Mouse (Mus musculus): ENCODE measurements around the gene Lpin2.

Lpin2 gene

GRCm38 (mm10) chr17:71182211-71182721 is at the start of gene Lpin2:
Gene Lpin2, plus strand, starts transcription at chr17:71182560.
- in situ Hi-C loops (cut with MboI; ENCODE audit: unreplicated experiment in 2 of 2): loop anchor here (10.0 to 25.0 kb wide), 3 partner anchors 197 to 1770 kb away; partner anchors contain the start of gene Tgif1 (in 1 of the 2)

DNA sequence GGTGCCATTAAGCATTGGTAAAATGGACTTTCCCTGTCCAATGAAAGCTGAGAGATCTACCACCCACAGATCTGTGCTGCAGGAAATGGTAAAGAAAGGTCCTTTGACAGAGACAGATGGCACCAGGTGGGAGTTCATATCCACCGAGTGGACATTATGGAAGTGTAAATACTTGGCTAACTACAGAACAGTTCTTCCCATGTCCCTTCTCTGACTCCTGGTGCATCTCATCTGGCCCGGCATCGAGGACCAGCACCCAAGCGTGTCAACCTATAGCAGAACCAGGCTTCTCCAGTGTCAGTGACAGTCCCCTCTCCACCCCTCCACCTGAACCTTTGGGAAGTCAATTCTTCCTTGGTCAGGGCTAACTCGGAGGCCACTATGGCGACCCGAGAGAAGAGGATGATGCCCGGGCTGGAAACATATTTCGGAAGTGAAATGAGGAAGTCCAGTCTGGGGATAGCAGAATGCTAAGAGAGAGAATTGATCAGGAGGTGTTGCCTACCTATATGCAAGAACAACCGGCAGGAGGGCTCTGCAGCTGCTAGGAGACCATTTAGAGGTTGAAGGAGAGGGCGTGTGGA is 49.4 kb upstream of the Lpin2 start:
- in situ Hi-C loops (cut with MboI; ENCODE audit: unreplicated experiment in 2 of 2): no loop called here

- in situ Hi-C loops (cut with MboI; ENCODE audit: unreplicated experiment in 2 of 2): no loop called here
Measured at GRCm38 (mm10) chr17:71134441-71134955, 47.9 kb upstream of the Lpin2 start.

- in situ Hi-C loops (cut with MboI; ENCODE audit: unreplicated experiment in 2 of 2): no loop called here
Measured at GRCm38 (mm10) chr17:71135108-71135507, 47.3 kb upstream of the Lpin2 start.

DNA sequence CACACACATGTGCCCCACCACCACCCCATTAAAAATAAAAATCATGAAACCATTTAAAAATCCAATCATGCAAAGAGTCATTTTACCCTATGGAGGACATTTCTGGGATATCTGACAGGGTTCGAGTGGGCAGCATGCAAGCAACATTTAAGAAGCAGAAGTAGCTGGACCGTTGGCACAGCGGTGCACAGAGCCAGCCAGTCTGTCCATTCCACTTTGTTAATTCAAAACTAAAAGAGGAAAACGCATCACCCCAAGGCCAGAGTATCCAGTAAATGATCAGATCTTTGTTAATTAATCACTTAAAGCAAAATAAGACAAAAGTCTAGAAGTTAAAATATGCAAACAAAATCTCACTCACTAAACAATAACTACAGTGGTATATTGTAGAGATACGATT is 46.5 kb upstream of the Lpin2 start:
- in situ Hi-C loops (cut with MboI; ENCODE audit: unreplicated experiment in 2 of 2): no loop called here

DNA sequence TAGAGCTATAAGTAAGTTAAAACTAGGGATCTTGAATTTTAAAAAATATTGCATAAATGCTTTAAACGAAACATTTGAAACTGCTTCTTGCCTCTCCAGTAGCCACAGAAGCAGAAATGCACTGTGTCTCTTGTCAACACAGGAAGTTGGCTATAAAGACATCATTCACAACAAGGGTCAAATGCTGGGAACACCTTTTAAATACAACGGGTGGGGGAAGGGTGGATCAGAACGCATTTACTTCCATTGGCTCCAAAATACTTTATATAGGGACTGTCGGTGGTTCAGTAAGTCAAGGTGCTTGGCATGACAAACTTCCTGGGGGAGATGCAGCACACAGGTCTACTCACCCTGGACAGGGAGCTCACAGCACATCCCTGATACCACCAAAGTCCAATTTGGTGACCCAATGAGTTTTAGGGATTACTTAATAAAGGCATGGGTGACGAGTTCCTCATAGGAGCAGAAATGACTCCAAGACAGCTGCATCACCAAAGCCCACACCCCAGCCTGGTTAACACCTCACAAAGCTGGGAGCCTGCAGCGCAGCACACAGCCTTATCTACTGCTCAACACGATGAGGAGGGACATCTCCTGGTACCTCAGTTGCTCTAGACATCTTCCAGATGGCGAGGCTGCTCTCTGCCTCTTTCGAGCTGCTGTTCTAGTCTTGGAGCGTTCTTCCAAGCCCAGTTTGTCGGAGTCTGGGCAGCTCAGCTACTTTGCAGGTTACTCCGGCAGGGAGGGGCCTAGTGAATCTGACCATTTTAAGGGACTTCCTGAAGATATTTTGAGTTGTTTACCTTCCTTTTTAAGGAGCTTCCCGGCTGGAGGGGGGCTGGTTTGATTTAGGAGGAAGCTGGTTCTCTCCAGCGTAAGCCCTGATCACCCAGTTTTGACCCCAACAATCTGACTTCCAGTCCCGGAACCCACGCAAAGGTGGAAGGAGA is 45.7 kb upstream of the Lpin2 start:
- in situ Hi-C loops (cut with MboI; ENCODE audit: unreplicated experiment in 2 of 2): no loop called here

DNA sequence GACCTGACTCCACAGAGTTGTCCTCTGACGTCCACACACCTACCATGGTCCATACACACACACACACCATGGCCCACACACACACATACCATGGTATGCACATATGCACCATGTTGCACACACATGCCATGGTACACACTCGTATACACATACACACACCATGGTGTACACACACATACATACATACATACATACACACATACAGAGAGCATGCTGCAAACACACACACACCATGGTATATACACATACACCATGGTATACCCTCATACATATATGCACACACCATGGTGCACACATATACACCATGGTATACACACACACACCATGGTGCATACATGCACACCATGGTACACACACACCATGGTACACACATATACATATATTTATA is 45.0 kb upstream of the Lpin2 start:
- in situ Hi-C loops (cut with MboI; ENCODE audit: unreplicated experiment in 2 of 2): no loop called here

DNA sequence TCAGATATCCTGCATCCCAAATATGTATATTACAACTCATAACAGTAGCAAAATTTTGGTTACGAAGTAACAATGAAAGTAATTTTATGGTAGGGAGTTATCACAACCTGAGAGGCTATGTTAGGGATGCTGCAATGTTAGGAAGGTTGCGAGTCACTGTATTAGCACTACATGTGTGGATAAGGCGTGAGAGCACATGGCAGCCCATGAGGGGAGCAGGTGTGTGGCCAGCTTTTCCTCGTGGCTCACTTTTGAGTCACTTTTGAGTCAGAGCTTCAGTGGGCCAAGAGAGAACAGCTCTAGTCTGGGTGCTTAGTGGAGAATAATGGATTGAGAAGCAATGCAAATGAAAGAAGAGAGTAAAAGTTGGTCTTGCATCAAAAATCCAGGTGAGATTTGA is 40.3 kb upstream of the Lpin2 start:
- in situ Hi-C loops (cut with MboI; ENCODE audit: unreplicated experiment in 2 of 2): no loop called here

DNA sequence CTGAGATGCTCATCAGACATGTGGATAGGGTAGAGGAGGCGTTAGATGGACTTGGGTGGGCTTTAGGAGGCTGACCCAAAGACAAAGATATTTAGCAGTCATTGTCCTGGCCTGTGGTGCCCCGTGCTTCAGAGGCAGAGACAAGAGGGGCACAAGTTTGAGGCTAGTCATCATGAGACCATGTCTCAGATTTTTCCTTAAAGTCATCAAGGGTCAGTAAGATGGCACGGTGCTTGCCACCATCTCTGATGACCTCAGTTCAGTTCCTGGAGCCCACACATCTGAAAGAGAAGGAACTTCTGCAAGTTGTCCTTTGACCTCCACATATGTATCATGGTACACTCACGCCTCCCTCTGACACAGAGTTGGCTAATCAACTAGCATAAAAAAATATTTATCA is 39.2 kb upstream of the Lpin2 start:
- in situ Hi-C loops (cut with MboI; ENCODE audit: unreplicated experiment in 2 of 2): no loop called here

GRCm38 (mm10) chr17:71144322-71145116 is 37.8 kb upstream of the Lpin2 start:
- in situ Hi-C loops (cut with MboI; ENCODE audit: unreplicated experiment in 2 of 2): no loop called here

- in situ Hi-C loops (cut with MboI; ENCODE audit: unreplicated experiment in 2 of 2): no loop called here
Measured at GRCm38 (mm10) chr17:71145248-71145961, 37.0 kb upstream of the Lpin2 start.

DNA sequence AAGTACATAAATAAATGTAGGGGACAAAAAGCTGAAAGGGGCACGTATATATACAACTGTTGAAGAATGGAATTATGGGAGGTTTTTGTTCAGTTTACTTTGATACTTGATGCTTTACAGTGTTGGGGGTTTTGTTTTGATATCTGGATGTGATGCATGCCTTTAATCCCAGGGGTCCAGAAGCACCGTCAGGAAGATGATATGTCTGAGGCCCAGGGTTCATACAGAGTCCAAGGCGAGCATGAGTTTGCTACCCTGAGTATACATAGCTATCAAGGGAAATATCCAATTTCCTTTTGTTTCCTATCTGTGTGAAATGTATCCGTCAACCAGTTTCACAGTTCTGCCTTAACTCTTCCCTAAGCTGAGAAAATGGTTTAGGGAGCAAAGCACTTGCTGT is 29.0 kb upstream of the Lpin2 start:
- in situ Hi-C loops (cut with MboI; ENCODE audit: unreplicated experiment in 2 of 2): no loop called here

- in situ Hi-C loops (cut with MboI; ENCODE audit: unreplicated experiment in 2 of 2): no loop called here
Measured at GRCm38 (mm10) chr17:71155271-71155670, 27.1 kb upstream of the Lpin2 start.

GRCm38 (mm10) chr17:71159152-71159567 is 23.2 kb upstream of the Lpin2 start:
- in situ Hi-C loops (cut with MboI; ENCODE audit: unreplicated experiment in 2 of 2): no loop called here

DNA sequence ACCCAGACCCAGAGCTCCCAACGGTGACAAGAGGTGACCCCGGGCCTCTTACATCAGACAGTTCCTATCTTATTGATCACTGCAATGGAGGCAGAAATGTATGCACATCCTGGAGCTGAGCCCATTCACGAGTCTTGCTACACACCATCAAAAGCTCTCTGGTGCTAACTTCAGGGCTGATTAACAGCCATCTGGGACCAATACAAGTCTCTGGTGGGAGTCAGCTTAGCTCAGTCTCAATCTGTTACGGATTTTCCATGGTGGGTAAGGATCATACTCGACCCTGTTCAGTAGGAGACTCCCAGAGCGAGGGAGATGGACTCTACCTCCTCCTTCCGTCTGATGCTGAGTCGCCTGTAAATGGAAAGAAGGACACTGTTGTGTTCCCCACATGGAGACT is 22.6 kb upstream of the Lpin2 start:
- in situ Hi-C loops (cut with MboI; ENCODE audit: unreplicated experiment in 2 of 2): no loop called here

DNA sequence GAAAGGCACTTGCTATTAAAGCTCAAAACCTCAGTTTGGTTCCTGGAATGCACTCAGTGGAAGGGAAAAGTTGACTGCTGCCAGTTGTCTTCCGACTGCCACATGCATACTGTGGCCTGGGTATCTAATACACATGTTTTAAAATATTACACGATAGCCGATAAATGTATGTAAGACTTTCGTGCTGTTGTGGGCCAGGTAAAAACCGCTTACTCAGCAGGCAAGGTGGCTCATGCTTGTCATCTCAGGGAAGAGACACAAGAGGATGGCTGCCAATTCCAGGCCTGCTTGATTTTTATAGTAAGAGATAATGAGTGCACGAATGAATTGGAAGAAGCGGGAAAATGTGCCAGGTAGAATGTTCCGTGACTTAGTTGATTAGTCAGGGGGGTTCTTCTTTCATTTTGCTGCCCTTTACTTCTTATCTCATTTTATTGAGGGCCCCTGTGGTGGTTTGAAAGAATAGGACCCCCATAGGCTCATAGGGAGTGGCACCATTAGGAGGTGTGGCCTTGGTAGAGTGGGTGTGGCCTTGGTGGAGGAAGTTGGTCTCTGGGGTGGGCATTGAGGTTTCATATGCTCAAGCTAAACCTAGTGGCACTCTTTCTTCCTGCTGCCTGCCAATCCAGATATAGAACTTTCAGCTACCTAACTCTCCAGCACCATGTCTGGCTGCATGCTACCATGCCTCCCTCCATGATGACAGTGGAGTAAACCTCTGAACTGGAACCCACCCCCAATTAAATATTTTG is 21.9 kb upstream of the Lpin2 start:
- in situ Hi-C loops (cut with MboI; ENCODE audit: unreplicated experiment in 2 of 2): no loop called here

DNA sequence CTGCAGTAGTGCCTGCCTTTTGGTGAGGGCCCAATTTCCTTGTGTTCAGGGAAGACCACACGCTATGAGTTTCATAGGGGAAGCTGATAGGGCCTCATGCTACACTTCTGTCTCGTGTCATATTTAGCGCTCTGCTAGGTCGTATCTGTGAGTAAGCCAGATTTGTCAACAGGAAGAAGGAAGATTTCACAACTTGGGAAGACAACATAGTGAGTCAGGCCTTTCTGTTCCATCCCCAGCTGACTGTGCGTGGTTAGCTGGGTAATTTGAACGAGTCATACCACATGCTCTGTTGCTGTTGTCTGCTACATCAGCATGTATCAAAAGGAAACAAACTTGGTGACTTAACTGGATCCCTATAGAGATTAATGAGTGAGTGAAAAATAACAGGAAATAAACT is 17.4 kb upstream of the Lpin2 start:
- in situ Hi-C loops (cut with MboI; ENCODE audit: unreplicated experiment in 2 of 2): no loop called here

- in situ Hi-C loops (cut with MboI; ENCODE audit: unreplicated experiment in 2 of 2): no loop called here
Measured at GRCm38 (mm10) chr17:71168205-71168815, 14.1 kb upstream of the Lpin2 start.

DNA sequence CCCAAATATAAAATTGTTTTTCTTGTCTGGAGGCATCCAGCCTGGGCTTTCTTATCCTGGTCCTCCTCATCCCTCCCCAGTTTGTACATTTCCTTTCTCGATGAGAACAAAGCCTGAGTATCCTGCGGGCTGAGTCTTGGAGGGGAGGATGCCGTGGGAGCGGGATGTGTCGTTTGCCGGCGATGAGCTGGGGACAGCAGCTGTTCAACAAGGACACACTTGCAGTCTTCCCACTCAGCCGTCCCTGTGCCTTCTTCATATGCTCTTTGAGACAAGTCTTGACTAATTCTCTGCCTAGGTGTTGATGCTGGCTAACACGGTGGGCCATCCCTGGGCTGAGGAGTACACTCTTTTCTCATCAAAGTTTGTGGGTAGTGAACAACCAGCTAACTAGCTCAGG is 13.5 kb upstream of the Lpin2 start:
- in situ Hi-C loops (cut with MboI; ENCODE audit: unreplicated experiment in 2 of 2): no loop called here

All from v-Abl transformed pro-B cells (cell line).